In genomic region chr9:31031414-31031843, GRCm38 (mm10) we compare ENCODE assay signal across 9 mouse cellular contexts. TPM values are rescaled to one million over a fixed set of nuclear protein-coding genes. Genes with fewer than 3 reads are reported as not detected.
DNase-seq lines count a peak whose midpoint lies in the region; ATAC-seq and TF ChIP-seq lines count a peak whose summit lies in the region.
"Had no signal": no experiment of that assay in that cellular context is flagged by ENCODE, and none has a peak within 500 bp of the region (broad histone marks: within the 10 kb centered on the region; RNA-seq: fewer than 3 reads in every experiment).

No protein-coding gene starts in this region.

- TF ChIP-seq CTCF in E14TG2a.4 (conservative IDR thresholded peaks at IDR 0.05; ENCODE audit: low read length) = no peak
- no peak for TF ChIP-seq CTCF in forebrain, postnatal 0 days (IDR thresholded peaks at IDR 0.05; ENCODE audit: low read depth)

- ATAC-seq in heart, embryonic 13.5 days (ENCODE audit: extremely low read depth, insufficient number of reproducible peaks, low FRiP score, low TSS enrichment) = no peak
- ATAC-seq in forebrain, postnatal 0 days = no peak
- ATAC-seq in monocyte, adult 5-6 weeks (replicated peaks; ENCODE audit: insufficient number of reproducible peaks, low FRiP score, low TSS enrichment, poor library complexity, severe bottlenecking) = no peak
- no peak for ATAC-seq in CD4-positive, CD25-positive, alpha-beta regulatory T cell, adult 4 months

- peak overlapping the region; percentile 91 for H3K4me3 ChIP-seq in heart, embryonic 13.5 days
- H3K4me3 ChIP-seq in E14TG2a.4 (replicated peaks; ENCODE audit: low read length) (peak overlapping the region; percentile 97), macrophage (ENCODE audit: inconsistent target) (peak overlapping the region; percentile 82)
- peak overlapping the region; percentile 91 for H3K4me3 ChIP-seq in forebrain, postnatal 0 days (ENCODE audit: low read depth, low read length)

- H3K79me2 ChIP-seq in macrophage (ENCODE audit: inconsistent target) = peaks cover 56% of the 10 kb centered on the region

- peak overlapping the region; percentile 94 for H3K4me2 ChIP-seq in heart, embryonic 13.5 days
- H3K4me2 ChIP-seq in forebrain, postnatal 0 days (ENCODE audit: low read depth) = peak overlapping the region; percentile 81

- H3K9ac ChIP-seq in heart, embryonic 13.5 days = peak overlapping the region; percentile 98
- peak overlapping the region; percentile 95 for H3K9ac ChIP-seq in forebrain, postnatal 0 days

- peaks cover 17% of the 10 kb centered on the region for H3K36me3 ChIP-seq in heart, embryonic 13.5 days
- peaks cover 26% of the 10 kb centered on the region for H3K36me3 ChIP-seq in E14TG2a.4 (ENCODE audit: insufficient read depth, low read length)
- H3K36me3 ChIP-seq in forebrain, postnatal 0 days (ENCODE audit: insufficient read depth) = peaks cover 3% of the 10 kb centered on the region; the same call in 1 of the 2 replicates
- H3K36me3 ChIP-seq in macrophage (ENCODE audit: inconsistent target) = 0 out of 2 replicates have a peak, but pooled peaks cover 3% of the 10 kb centered on the region

- peaks cover 16% of the 10 kb centered on the region for H3K4me1 ChIP-seq in heart, embryonic 13.5 days
- peaks cover 62% of the 10 kb centered on the region for H3K4me1 ChIP-seq in E14TG2a.4 (replicated peaks; ENCODE audit: low read depth, low read length)
- H3K4me1 ChIP-seq in forebrain, postnatal 0 days (ENCODE audit: insufficient read depth) = no peaks in the 10 kb centered on the region

- H3K27me3 ChIP-seq in heart, embryonic 13.5 days (replicated peaks) = no peaks in the 10 kb centered on the region
- no peaks in the 10 kb centered on the region for H3K27me3 ChIP-seq in E14TG2a.4 (ENCODE audit: insufficient read depth, low read length)
- no peaks in the 10 kb centered on the region for H3K27me3 ChIP-seq in forebrain, postnatal 0 days (ENCODE audit: insufficient read depth, low read length)

- H3K27ac ChIP-seq in heart, embryonic 13.5 days (replicated peaks) = peak overlapping the region; percentile 99
- H3K27ac ChIP-seq in forebrain, postnatal 0 days (ENCODE audit: low read depth, low read length) = no peak overlapping the region
- no peak overlapping the region for H3K27ac ChIP-seq in macrophage

- DNase-seq in heart, adult 8-10 months (ENCODE audit: low spot score) = no peak
- no peak for DNase-seq in forebrain, postnatal 0 days
- no peak for DNase-seq in embryo, embryonic 10 days (ENCODE audit: low spot score)
- DNase-seq: retina, postnatal 1 day had no signal

- no peaks in the 10 kb centered on the region for H3K9me3 ChIP-seq in heart, embryonic 13.5 days
- no peaks in the 10 kb centered on the region for H3K9me3 ChIP-seq in E14TG2a.4 (ENCODE audit: low read length)
- no peaks in the 10 kb centered on the region for H3K9me3 ChIP-seq in forebrain, postnatal 0 days (ENCODE audit: low read length)

- WGBS in heart, embryonic 13.5 days = 15% methylated on average over 8 of the region's 8 CpGs
- WGBS in forebrain, postnatal 0 days = 17% methylated on average over 8 of the region's 8 CpGs
- 13% methylated on average over 8 of the region's 8 CpGs for WGBS in macrophage (ENCODE audit: missing documents)

RNA-seq across cellular contexts. Expression of gene Zbtb44, which starts 1.0 kb away (rescaled TPM):
- polyA plus RNA-seq in heart, embryonic 13.5 days (2015; fragmentation: Nextera tagmentation; extraction: Ambion mirVana) = 5.3 and 6.7 TPM in 2 replicates
- 10 to 100 TPM; 28.6 to 36.1 (median 35.0) TPM for total RNA-seq in heart, adult 8-10 months (2022)
- 20.2 and 22.1 TPM in 2 replicates for total RNA-seq in forebrain, postnatal 0 days (2014; rRNA removed)
- 3.2 and 5.3 TPM in 2 replicates for polyA plus RNA-seq in forebrain, postnatal 0 days (2015; fragmentation: Nextera tagmentation; extraction: Ambion mirVana)
- total RNA-seq in macrophage (2018; cell fraction: chromatin; rRNA removed) = 10 to 100 TPM in 20 of 26 experiments, 1 to 10 TPM in 6; 3.0 to 46.6 (median 21.4) TPM
- 10 to 100 TPM in 23 of 26 experiments, 1 to 10 TPM in 3; 7.4 to 19.5 (median 14.0) TPM for total RNA-seq in macrophage (2018; cell fraction: cytosol; rRNA removed)
- total RNA-seq in macrophage (2018; cell fraction: nucleus; rRNA removed) = 10 to 100 TPM in 20 of 26 experiments, 1 to 10 TPM in 6; 7.0 to 46.7 (median 16.3) TPM
- 7.1 to 8.1 TPM (median 7.4 TPM) in 3 replicates for polyA plus RNA-seq in macrophage (2018)
- 24.0 to 32.1 TPM (median 29.0 TPM) in 3 replicates for total RNA-seq in monocyte, adult 5-6 weeks (2017)
- 1 to 10 TPM; 6.3 to 6.8 TPM for polyA plus RNA-seq in CD4-positive, CD25-positive, alpha-beta regulatory T cell, adult 4 months (2017; shearing (Covaris generic))
